Mouse (Mus musculus): ENCODE results near the gene Gigyf1. TPM values are rescaled to one million over a fixed set of nuclear protein-coding genes. Genes with fewer than 3 reads are reported as not detected.

Gigyf1 gene
- polyA plus RNA-seq, 1 experiment: 42.0 TPM

DNA sequence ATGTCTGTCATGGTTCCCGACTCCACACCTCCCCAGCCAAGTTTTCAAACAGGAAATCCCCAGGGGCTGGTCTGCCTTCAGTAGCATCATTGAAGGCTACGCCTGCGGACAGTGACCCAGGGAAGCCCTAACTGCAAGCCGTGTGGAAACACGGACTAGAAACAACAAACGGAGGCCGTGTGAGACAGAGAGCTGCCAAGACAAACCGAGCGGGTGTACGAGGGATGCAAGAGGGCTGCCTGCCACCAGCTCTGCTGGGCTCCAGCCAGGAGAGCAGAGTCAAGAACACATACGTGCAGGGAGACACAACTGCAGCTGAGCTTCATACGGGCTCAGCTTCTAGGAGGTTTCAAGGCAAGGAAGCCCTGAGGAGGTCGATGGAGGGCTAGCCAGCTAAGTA lies 24.5 kb upstream of the Gigyf1 start:
- Histone ChIP-seq H3K27ac (ENCODE audit: insufficient read depth, low read depth, low read length) (no peak overlapping the region), H3K4me1 (ENCODE audit: control insufficient read depth, insufficient read depth, low read length) (no peaks in the 10 kb centered on the region), H3K4me3 (ENCODE audit: insufficient read depth, low read length) (no peak overlapping the region)
- TF ChIP-seq POLR2A (IDR thresholded peaks at IDR 0.05; ENCODE audit: borderline replicate concordance, low read depth, low read length) (no peak), CTCF (IDR thresholded peaks at IDR 0.05; ENCODE audit: low read depth, low read length) (no peak)

DNA sequence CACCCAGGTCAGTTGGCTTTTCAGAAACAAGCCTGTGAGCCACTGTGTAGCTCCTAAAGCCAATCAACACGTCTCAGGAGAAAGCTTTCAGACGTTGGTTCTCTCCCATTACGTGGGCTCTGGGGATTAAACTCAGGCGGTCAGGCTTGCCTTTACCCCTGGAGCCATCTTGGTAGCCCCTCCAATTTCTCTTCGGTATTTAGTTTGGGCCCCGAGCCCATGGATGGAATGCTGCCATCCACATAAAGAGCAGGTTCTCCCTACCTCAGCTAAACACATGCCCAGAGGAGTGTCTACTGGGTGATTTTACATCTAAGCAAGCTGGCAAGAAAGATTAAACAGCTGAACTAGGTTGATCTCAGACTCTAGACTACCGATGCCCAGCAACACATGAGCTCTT lies 18.2 kb upstream of the Gigyf1 start:
- TF ChIP-seq POLR2A (IDR thresholded peaks at IDR 0.05; ENCODE audit: borderline replicate concordance, low read depth, low read length) (no peak), CTCF (IDR thresholded peaks at IDR 0.05; ENCODE audit: low read depth, low read length) (no peak)
- Histone ChIP-seq H3K4me3 (ENCODE audit: insufficient read depth, low read length) (no peak overlapping the region), H3K27ac (ENCODE audit: insufficient read depth, low read depth, low read length) (no peak overlapping the region), H3K4me1 (ENCODE audit: control insufficient read depth, insufficient read depth, low read length) (peaks cover 8% of the 10 kb centered on the region)

DNA sequence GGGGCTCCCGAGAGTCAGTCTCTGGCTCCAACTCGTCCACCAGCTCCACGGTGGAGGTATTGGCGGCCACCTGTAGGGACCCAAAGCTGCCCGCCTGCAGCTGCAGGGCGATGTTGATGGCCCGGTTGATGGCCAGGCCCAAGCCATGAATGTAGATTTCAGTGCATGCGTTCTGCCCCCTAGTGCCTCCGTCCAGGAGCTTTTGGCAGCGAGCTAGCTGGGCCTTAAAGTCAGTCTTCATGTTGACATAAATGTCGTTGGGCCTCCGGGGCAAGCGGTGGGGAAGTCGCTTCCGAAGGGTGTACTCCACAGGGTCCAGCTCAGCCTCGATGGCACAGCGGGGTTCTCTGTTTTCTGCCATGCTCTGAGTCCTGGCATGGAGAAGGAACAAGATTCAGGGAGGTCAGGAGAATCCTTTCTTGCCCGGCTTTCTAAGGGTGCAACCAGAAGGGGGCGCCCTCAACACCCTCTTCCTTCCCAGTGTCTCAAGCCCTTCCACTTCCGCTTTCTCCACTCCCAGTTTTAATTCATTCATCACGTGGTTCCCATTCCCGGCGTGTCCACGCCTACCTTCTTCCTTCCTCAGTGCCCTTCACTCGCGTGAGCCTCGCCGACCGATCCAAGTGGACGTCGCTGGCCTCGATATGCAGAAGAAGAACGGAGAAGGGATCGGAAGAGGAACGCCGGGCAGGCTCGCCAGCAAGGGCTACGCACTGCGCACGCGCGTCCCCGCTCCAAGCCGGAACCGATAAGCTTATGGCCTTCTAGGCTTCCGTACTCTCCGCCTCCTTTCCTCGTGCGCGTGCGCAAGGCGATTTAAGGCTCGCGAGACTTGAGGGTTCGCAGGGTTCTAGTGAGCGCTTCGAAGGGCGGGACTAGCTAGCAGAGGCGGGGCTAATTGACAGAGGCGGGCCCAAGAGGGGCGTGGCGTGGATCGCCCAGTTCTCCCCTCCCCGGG lies 16.4 kb upstream of the Gigyf1 start, which contains the start of gene Pop7:
Gene Pop7 (minus strand): TSS at position 810 of the 958 bp plus-strand sequence.
- Histone ChIP-seq H3K4me1 (ENCODE audit: control insufficient read depth, insufficient read depth, low read length) (peaks cover 8% of the 10 kb centered on the region), H3K4me3 (ENCODE audit: insufficient read depth, low read length) (peak within 1 kb of the TSS; percentile 86), H3K27ac (ENCODE audit: insufficient read depth, low read depth, low read length) (peak within 1 kb of the TSS; percentile 98)
- peak; percentile 93 for TF ChIP-seq CTCF (IDR thresholded peaks at IDR 0.05; ENCODE audit: low read depth, low read length)
- TF ChIP-seq POLR2A (IDR thresholded peaks at IDR 0.05; ENCODE audit: borderline replicate concordance, low read depth, low read length): no peak

GRCm38 (mm10) chr5:137502667-137503110 lies 15.7 kb upstream of the Gigyf1 start:
- peak overlapping the region; percentile 60 for H3K4me3 ChIP-seq (ENCODE audit: insufficient read depth, low read length)
- TF ChIP-seq CTCF (IDR thresholded peaks at IDR 0.05; ENCODE audit: low read depth, low read length): peak; percentile 48
- TF ChIP-seq POLR2A (IDR thresholded peaks at IDR 0.05; ENCODE audit: borderline replicate concordance, low read depth, low read length): no peak
- peak overlapping the region; percentile 66 for H3K27ac ChIP-seq (ENCODE audit: insufficient read depth, low read depth, low read length)
- H3K4me1 ChIP-seq (ENCODE audit: control insufficient read depth, insufficient read depth, low read length): peaks cover 8% of the 10 kb centered on the region

GRCm38 (mm10) chr5:137504041-137504440 lies 14.3 kb upstream of the Gigyf1 start:
- H3K27ac ChIP-seq (ENCODE audit: insufficient read depth, low read depth, low read length): no peak overlapping the region
- TF ChIP-seq POLR2A (IDR thresholded peaks at IDR 0.05; ENCODE audit: borderline replicate concordance, low read depth, low read length) (no peak), CTCF (IDR thresholded peaks at IDR 0.05; ENCODE audit: low read depth, low read length) (no peak)
- H3K4me1 ChIP-seq (ENCODE audit: control insufficient read depth, insufficient read depth, low read length): peaks cover 8% of the 10 kb centered on the region
- H3K4me3 ChIP-seq (ENCODE audit: insufficient read depth, low read length): no peak overlapping the region

GRCm38 (mm10) chr5:137510014-137510501 lies 8.3 kb upstream of the Gigyf1 start:
- Histone ChIP-seq H3K27ac (ENCODE audit: insufficient read depth, low read depth, low read length) (no peak overlapping the region), H3K4me3 (ENCODE audit: insufficient read depth, low read length) (peak overlapping the region; percentile 80), H3K4me1 (ENCODE audit: control insufficient read depth, insufficient read depth, low read length) (peaks cover 14% of the 10 kb centered on the region)
- TF ChIP-seq CTCF (IDR thresholded peaks at IDR 0.05; ENCODE audit: low read depth, low read length) (no peak), POLR2A (IDR thresholded peaks at IDR 0.05; ENCODE audit: borderline replicate concordance, low read depth, low read length) (no peak)

DNA sequence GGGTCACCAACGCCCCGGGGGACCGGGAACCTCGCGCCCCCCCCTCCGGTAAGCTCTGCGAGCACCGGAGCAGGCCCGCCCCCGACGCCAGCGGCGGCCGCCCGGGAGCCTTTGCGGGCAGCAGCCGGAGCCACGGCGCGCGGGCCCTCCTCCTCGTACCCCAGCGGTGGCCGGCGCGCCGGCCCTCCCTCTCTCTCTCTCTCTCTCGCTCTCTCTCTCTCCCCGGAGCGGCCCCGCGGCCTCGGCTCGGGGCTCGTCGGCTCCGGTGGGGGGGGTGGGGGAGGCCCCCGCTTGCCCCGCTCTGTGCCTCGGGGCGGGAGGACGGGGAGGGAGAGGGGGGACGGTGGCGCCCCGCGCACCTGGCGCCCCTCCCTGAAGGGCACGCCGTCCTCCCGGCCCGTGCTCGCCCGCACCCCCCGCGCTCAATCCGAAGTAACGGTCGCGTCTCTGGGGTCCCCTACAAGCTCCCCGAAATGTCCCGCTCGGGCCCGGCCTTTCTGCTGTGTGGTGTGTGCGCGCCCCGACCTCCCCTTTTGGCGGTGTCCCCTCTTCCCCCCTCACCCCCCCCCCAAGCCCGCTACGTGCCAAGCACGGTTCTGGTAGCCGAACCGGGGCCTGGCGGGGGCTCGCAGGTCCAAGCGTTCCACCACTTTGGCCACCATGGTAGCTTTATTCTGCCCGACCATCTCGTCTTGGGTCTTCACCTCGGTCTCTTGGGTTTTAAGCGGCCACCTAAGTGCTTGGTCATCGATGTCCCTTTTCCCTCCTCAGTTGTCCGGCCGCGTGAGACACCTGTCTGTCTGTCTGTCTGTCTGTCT lies 7.6 kb upstream of the Gigyf1 start:
- H3K4me3 ChIP-seq (ENCODE audit: insufficient read depth, low read length): peak overlapping the region; percentile 80
- H3K27ac ChIP-seq (ENCODE audit: insufficient read depth, low read depth, low read length): no peak overlapping the region
- peaks cover 14% of the 10 kb centered on the region for H3K4me1 ChIP-seq (ENCODE audit: control insufficient read depth, insufficient read depth, low read length)
- TF ChIP-seq CTCF (IDR thresholded peaks at IDR 0.05; ENCODE audit: low read depth, low read length) (no peak), POLR2A (IDR thresholded peaks at IDR 0.05; ENCODE audit: borderline replicate concordance, low read depth, low read length) (no peak)

DNA sequence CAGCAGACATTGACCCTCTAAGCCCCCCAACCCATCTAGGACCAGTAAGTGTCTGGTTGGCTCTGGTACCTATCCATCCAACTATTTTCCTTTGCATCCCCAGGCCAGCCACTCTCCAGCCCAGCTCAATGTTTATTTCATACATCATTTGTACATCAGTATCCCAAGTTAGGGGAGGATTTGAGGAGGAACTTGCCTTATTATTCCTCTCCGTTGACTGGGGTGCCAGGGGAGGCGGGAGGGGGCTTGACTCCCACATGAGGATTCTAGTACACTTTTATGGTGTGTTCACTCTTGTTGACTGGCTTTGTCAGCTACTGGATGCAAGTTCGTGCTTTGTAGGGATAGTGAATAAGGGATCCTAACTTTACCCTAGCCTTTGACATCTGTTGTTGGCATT lies 6.6 kb upstream of the Gigyf1 start:
- H3K4me1 ChIP-seq (ENCODE audit: control insufficient read depth, insufficient read depth, low read length): peaks cover 14% of the 10 kb centered on the region
- TF ChIP-seq CTCF (IDR thresholded peaks at IDR 0.05; ENCODE audit: low read depth, low read length): no peak
- no peak for TF ChIP-seq POLR2A (IDR thresholded peaks at IDR 0.05; ENCODE audit: borderline replicate concordance, low read depth, low read length)
- H3K27ac ChIP-seq (ENCODE audit: insufficient read depth, low read depth, low read length): no peak overlapping the region
- peak overlapping the region; percentile 80 for H3K4me3 ChIP-seq (ENCODE audit: insufficient read depth, low read length)

Measured in bone marrow macrophage, adult 2 months (primary cell).